Mouse (Mus musculus) C2C12 (cell line): ENCODE measurements around the gene Ppard.

Experiments used
- CEBPB ChIP-seq: IDR thresholded peaks from one replicate; pipeline ENCODE4 v1.6.1; 2011; ENCODE audit warnings: low read depth, mild to moderate bottlenecking, control low read depth, moderate library complexity
- CTCF ChIP-seq: IDR thresholded peaks from one replicate; pipeline ENCODE4 v1.5.1; 2011; ENCODE audit not compliant: control insufficient read depth, insufficient read depth, insufficient read length
- FOSL1 ChIP-seq: IDR thresholded peaks from one replicate; pipeline ENCODE4 v1.8.0; 2011; ENCODE audit warnings: mild to moderate bottlenecking, low read length; ENCODE audit not compliant: poor library complexity, insufficient read depth, severe bottlenecking
- MAX ChIP-seq: IDR thresholded peaks from one replicate; pipeline ENCODE4 v1.6.1; 2011; ENCODE audit warnings: mild to moderate bottlenecking, control low read depth
- MYOD1 ChIP-seq: IDR thresholded peaks from one replicate; pipeline ENCODE4 v1.6.1; 2011; ENCODE audit warnings: low read depth; ENCODE audit not compliant: control insufficient read depth, insufficient read length
- MYOG ChIP-seq: IDR thresholded peaks from one replicate; pipeline ENCODE4 v1.6.1; 2011; ENCODE audit not compliant: control insufficient read depth, insufficient read length; ENCODE audit errors: extremely low read depth
- USF1 ChIP-seq: IDR thresholded peaks from one replicate; pipeline ENCODE4 v1.6.1; 2011; ENCODE audit warnings: low read depth, mild to moderate bottlenecking, control low read depth, moderate library complexity

- TF ChIP-seq CTCF (no peak), USF1 (no peak), CEBPB (no peak), MAX (no peak), MYOG (no peak), FOSL1 (no peak), MYOD1 (no peak)
Observed at GRCm38 (mm10) chr17:28300323-28300722, 67.8 kb downstream of the Ppard start.
